Comparison of ENCODE assay signal across 12 mouse cellular contexts in the genomic region with DNA sequence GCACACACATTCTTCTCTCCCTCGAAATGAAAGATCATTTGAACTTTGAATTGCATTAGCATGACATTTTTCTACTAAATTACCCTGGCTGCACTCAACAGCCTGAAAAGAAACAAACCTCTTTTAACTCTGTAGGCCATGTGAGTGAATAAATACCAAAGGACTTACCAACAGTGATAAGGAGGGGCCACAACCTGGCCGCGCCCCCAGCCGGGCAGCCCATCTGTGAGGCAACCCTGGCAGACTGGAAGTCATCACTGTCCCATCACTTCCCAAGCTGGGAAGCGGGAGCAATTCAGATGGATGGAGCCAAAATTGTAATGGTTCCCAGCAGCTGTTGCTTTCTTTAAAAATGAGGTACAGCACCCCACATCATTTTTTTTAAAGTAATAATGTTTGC.
DNase-seq lines count a peak whose midpoint lies in the region; ATAC-seq and TF ChIP-seq lines count a peak whose summit lies in the region.
"Had no signal": no experiment of that assay in that cellular context is flagged by ENCODE, and none has a peak within 500 bp of the region (broad histone marks: within the 10 kb centered on the region; RNA-seq: fewer than 3 reads in every experiment).

No protein-coding gene starts in this region.

- H3K27ac ChIP-seq in hindbrain, postnatal 0 days, result no peak overlapping the region
- no peak overlapping the region for H3K27ac ChIP-seq in hindbrain, embryonic 10.5 days
- 0 out of 2 replicates have a peak overlapping the region, but pooled peaks have one; percentile 18 for H3K27ac ChIP-seq in neural tube, embryonic 15.5 days (replicated peaks)
- no peak overlapping the region for H3K27ac ChIP-seq in intestine, embryonic 15.5 days

- DNase-seq in hindbrain, postnatal 0 days (ENCODE audit: low spot score), result no peak
- no peak for DNase-seq in hindbrain, embryonic 10.5 days (ENCODE audit: low spot score)
- no peak for DNase-seq in neural tube, embryonic 10.5 days (ENCODE audit: extremely low spot score, low spot score)
- no peak for DNase-seq in right cerebral cortex, postnatal 4 days
- DNase-seq: adrenal gland, adult 8-10 months; heart, adult 18-20 months; heart, postnatal 14 days; retina, postnatal 1 day had no signal

- no peaks in the 10 kb centered on the region for H3K36me3 ChIP-seq in hindbrain, postnatal 0 days (ENCODE audit: insufficient read depth, low read length)
- no peaks in the 10 kb centered on the region for H3K36me3 ChIP-seq in hindbrain, embryonic 10.5 days
- H3K36me3 ChIP-seq in neural tube, embryonic 15.5 days, result no peaks in the 10 kb centered on the region
- H3K36me3 ChIP-seq in intestine, embryonic 15.5 days, result no peaks in the 10 kb centered on the region

- H3K27me3 ChIP-seq in hindbrain, postnatal 0 days (ENCODE audit: insufficient read depth, low read length), result no peaks in the 10 kb centered on the region
- H3K27me3 ChIP-seq in hindbrain, embryonic 10.5 days (ENCODE audit: insufficient read depth, poor library complexity, severe bottlenecking), result no peaks in the 10 kb centered on the region
- no peaks in the 10 kb centered on the region for H3K27me3 ChIP-seq in neural tube, embryonic 15.5 days (replicated peaks)
- H3K27me3 ChIP-seq in intestine, embryonic 15.5 days (replicated peaks), result no peaks in the 10 kb centered on the region

- ATAC-seq in hindbrain, postnatal 0 days, result 0 out of 2 replicates have a peak, but pooled peaks have one; percentile 12
- no peak for ATAC-seq in neural tube, embryonic 15.5 days (ENCODE audit: low FRiP score)
- peak; percentile 61 for ATAC-seq in intestine, embryonic 15.5 days
- no peak for ATAC-seq in megakaryocyte-erythroid progenitor cell, adult 5-6 weeks (replicated peaks; ENCODE audit: low FRiP score, low TSS enrichment, poor library complexity, severe bottlenecking)

- H3K9ac ChIP-seq in hindbrain, postnatal 0 days (replicated peaks; ENCODE audit: low read length), result no peak overlapping the region
- no peak overlapping the region for H3K9ac ChIP-seq in neural tube, embryonic 15.5 days (replicated peaks)
- H3K9ac ChIP-seq in intestine, embryonic 15.5 days, result no peak overlapping the region

- no peak for TF ChIP-seq CTCF in hindbrain, postnatal 0 days (IDR thresholded peaks at IDR 0.05; ENCODE audit: low read depth)

- H3K4me3 ChIP-seq in hindbrain, postnatal 0 days (ENCODE audit: low read length), result no peak overlapping the region
- H3K4me3 ChIP-seq in hindbrain, embryonic 10.5 days, result no peak overlapping the region
- no peak overlapping the region for H3K4me3 ChIP-seq in neural tube, embryonic 15.5 days (replicated peaks)
- H3K4me3 ChIP-seq in intestine, embryonic 15.5 days (replicated peaks), result no peak overlapping the region

- H3K9me3 ChIP-seq in hindbrain, postnatal 0 days (ENCODE audit: low read length), result no peaks in the 10 kb centered on the region
- no peaks in the 10 kb centered on the region for H3K9me3 ChIP-seq in hindbrain, embryonic 10.5 days
- no peaks in the 10 kb centered on the region for H3K9me3 ChIP-seq in neural tube, embryonic 15.5 days (replicated peaks)
- H3K9me3 ChIP-seq in intestine, embryonic 15.5 days, result no peaks in the 10 kb centered on the region

- H3K4me1 ChIP-seq in hindbrain, postnatal 0 days (ENCODE audit: insufficient read depth, low read length), result no peaks in the 10 kb centered on the region
- H3K4me1 ChIP-seq in hindbrain, embryonic 10.5 days (replicated peaks), result no peaks in the 10 kb centered on the region
- peaks cover 2% of the 10 kb centered on the region; the same call in 1 of the 2 replicates for H3K4me1 ChIP-seq in neural tube, embryonic 15.5 days
- 0 out of 2 replicates have a peak, but pooled peaks cover 3% of the 10 kb centered on the region for H3K4me1 ChIP-seq in intestine, embryonic 15.5 days (replicated peaks)

- no peak overlapping the region for H3K4me2 ChIP-seq in hindbrain, postnatal 0 days (ENCODE audit: low read depth, low read length)
- H3K4me2 ChIP-seq in neural tube, embryonic 15.5 days, result no peak overlapping the region
- H3K4me2 ChIP-seq in intestine, embryonic 15.5 days (replicated peaks), result no peak overlapping the region; the same call in 1 of the 2 replicates
- H3K4me2 ChIP-seq: liver, embryonic 11.5 days had no signal

- WGBS in hindbrain, postnatal 0 days, result 53% methylated on average over 5 of the region's 5 CpGs
- 72% methylated on average over 5 of the region's 5 CpGs for WGBS in hindbrain, embryonic 10.5 days
- WGBS in neural tube, embryonic 15.5 days, result 61% methylated on average over 5 of the region's 5 CpGs
- WGBS in intestine, embryonic 15.5 days, result 30% methylated on average over 5 of the region's 5 CpGs

Comparison
In these comparisons a context has a peak if more than half of its experiments do, and no peak if none do; other contexts are left out.
1. ATAC-seq: peak in hindbrain, postnatal 0 days (single experiment) and intestine, embryonic 15.5 days (single experiment); none in neural tube, embryonic 15.5 days (single experiment) and megakaryocyte-erythroid progenitor cell, adult 5-6 weeks (single experiment).